Mouse (Mus musculus): ENCODE measurements around the gene Sptssb. TPM values are rescaled to one million over a fixed set of nuclear protein-coding genes. Genes with fewer than 3 reads are reported as not detected.

Gene Sptssb
- polyA plus RNA-seq (2012; rRNA removed) = 1.1 and 69.2 TPM in 2 replicates

- TF ChIP-seq POLR2A (IDR thresholded peaks at IDR 0.05; ENCODE audit: low read depth, low read length) (no peak), CTCF (IDR thresholded peaks at IDR 0.05; ENCODE audit: extremely low read depth, insufficient read length, insufficient replicate concordance, low read depth, low read length) (no peak)
- 1% methylated on average over 24 of the region's 24 CpGs for WGBS
- no peaks in the 10 kb centered on the region for H3K36me3 ChIP-seq (ENCODE audit: control insufficient read depth, insufficient read depth, low read length)
- H3K27ac ChIP-seq (ENCODE audit: insufficient read depth, low read depth, low read length) = peak within 1 kb of the TSS; percentile 57; the same call in 1 of the 2 replicates
- peaks cover 6% of the 10 kb centered on the region for H3K4me1 ChIP-seq (ENCODE audit: control insufficient read depth, insufficient read depth, insufficient read length, low read length)
- no peaks in the 10 kb centered on the region for H3K27me3 ChIP-seq (ENCODE audit: control insufficient read depth, insufficient read depth, low read length)
- H3K4me3 ChIP-seq (ENCODE audit: low read depth, low read length) = peak within 1 kb of the TSS; percentile 61
Observed at GRCm38 (mm10) chr3:69859858-69860588, at the start of gene Sptssb. Gene Sptssb, minus strand, starts transcription at chr3:69859940.

GRCm38 (mm10) chr3:69908074-69908473 is 48.3 kb upstream of the Sptssb start:
- H3K27me3 ChIP-seq (ENCODE audit: control insufficient read depth, insufficient read depth, low read length) = 0 out of 2 replicates have a peak, but pooled peaks cover 3% of the 10 kb centered on the region
- 53% methylated on average over 4 of the region's 4 CpGs for WGBS
- H3K27ac ChIP-seq (ENCODE audit: insufficient read depth, low read depth, low read length) = no peak overlapping the region
- H3K4me1 ChIP-seq (ENCODE audit: control insufficient read depth, insufficient read depth, insufficient read length, low read length) = no peaks in the 10 kb centered on the region
- H3K4me3 ChIP-seq (ENCODE audit: low read depth, low read length) = no peak overlapping the region
- no peaks in the 10 kb centered on the region for H3K36me3 ChIP-seq (ENCODE audit: control insufficient read depth, insufficient read depth, low read length)
- no peak for TF ChIP-seq CTCF (IDR thresholded peaks at IDR 0.05; ENCODE audit: extremely low read depth, insufficient read length, insufficient replicate concordance, low read depth, low read length)
- no peak for TF ChIP-seq POLR2A (IDR thresholded peaks at IDR 0.05; ENCODE audit: low read depth, low read length)

- Histone ChIP-seq H3K4me3 (ENCODE audit: low read depth, low read length) (no peak overlapping the region), H3K27ac (ENCODE audit: insufficient read depth, low read depth, low read length) (no peak overlapping the region), H3K36me3 (ENCODE audit: control insufficient read depth, insufficient read depth, low read length) (no peaks in the 10 kb centered on the region), H3K27me3 (ENCODE audit: control insufficient read depth, insufficient read depth, low read length) (no peaks in the 10 kb centered on the region), H3K4me1 (ENCODE audit: control insufficient read depth, insufficient read depth, insufficient read length, low read length) (no peaks in the 10 kb centered on the region)
- TF ChIP-seq CTCF (IDR thresholded peaks at IDR 0.05; ENCODE audit: extremely low read depth, insufficient read length, insufficient replicate concordance, low read depth, low read length) = no peak
- no peak for TF ChIP-seq POLR2A (IDR thresholded peaks at IDR 0.05; ENCODE audit: low read depth, low read length)
- WGBS = 43% methylated on average over 6 of the region's 6 CpGs
Observed at GRCm38 (mm10) chr3:69907564-69907963, 47.8 kb upstream of the Sptssb start.

GRCm38 (mm10) chr3:69902787-69903477 is 43.2 kb upstream of the Sptssb start:
- Histone ChIP-seq H3K27me3 (ENCODE audit: control insufficient read depth, insufficient read depth, low read length) (no peaks in the 10 kb centered on the region), H3K36me3 (ENCODE audit: control insufficient read depth, insufficient read depth, low read length) (no peaks in the 10 kb centered on the region), H3K4me3 (ENCODE audit: low read depth, low read length) (no peak overlapping the region), H3K27ac (ENCODE audit: insufficient read depth, low read depth, low read length) (no peak overlapping the region), H3K4me1 (ENCODE audit: control insufficient read depth, insufficient read depth, insufficient read length, low read length) (no peaks in the 10 kb centered on the region)
- TF ChIP-seq CTCF (IDR thresholded peaks at IDR 0.05; ENCODE audit: extremely low read depth, insufficient read length, insufficient replicate concordance, low read depth, low read length) (no peak), POLR2A (IDR thresholded peaks at IDR 0.05; ENCODE audit: low read depth, low read length) (no peak)
- WGBS = 73% methylated on average over 9 of the region's 9 CpGs

GRCm38 (mm10) chr3:69902382-69902781 is 42.6 kb upstream of the Sptssb start:
- Histone ChIP-seq H3K4me1 (ENCODE audit: control insufficient read depth, insufficient read depth, insufficient read length, low read length) (no peaks in the 10 kb centered on the region), H3K27ac (ENCODE audit: insufficient read depth, low read depth, low read length) (no peak overlapping the region), H3K27me3 (ENCODE audit: control insufficient read depth, insufficient read depth, low read length) (no peaks in the 10 kb centered on the region), H3K36me3 (ENCODE audit: control insufficient read depth, insufficient read depth, low read length) (no peaks in the 10 kb centered on the region), H3K4me3 (ENCODE audit: low read depth, low read length) (no peak overlapping the region)
- 60% methylated on average over 2 of the region's 2 CpGs for WGBS
- TF ChIP-seq POLR2A (IDR thresholded peaks at IDR 0.05; ENCODE audit: low read depth, low read length) (no peak), CTCF (IDR thresholded peaks at IDR 0.05; ENCODE audit: extremely low read depth, insufficient read length, insufficient replicate concordance, low read depth, low read length) (no peak)

GRCm38 (mm10) chr3:69901874-69902381 is 42.2 kb upstream of the Sptssb start:
- TF ChIP-seq CTCF (IDR thresholded peaks at IDR 0.05; ENCODE audit: extremely low read depth, insufficient read length, insufficient replicate concordance, low read depth, low read length) = no peak
- Histone ChIP-seq H3K27me3 (ENCODE audit: control insufficient read depth, insufficient read depth, low read length) (no peaks in the 10 kb centered on the region), H3K4me1 (ENCODE audit: control insufficient read depth, insufficient read depth, insufficient read length, low read length) (no peaks in the 10 kb centered on the region), H3K27ac (ENCODE audit: insufficient read depth, low read depth, low read length) (no peak overlapping the region), H3K36me3 (ENCODE audit: control insufficient read depth, insufficient read depth, low read length) (no peaks in the 10 kb centered on the region), H3K4me3 (ENCODE audit: low read depth, low read length) (no peak overlapping the region)

GRCm38 (mm10) chr3:69900335-69900734 is 40.6 kb upstream of the Sptssb start:
- TF ChIP-seq POLR2A (IDR thresholded peaks at IDR 0.05; ENCODE audit: low read depth, low read length) (no peak), CTCF (IDR thresholded peaks at IDR 0.05; ENCODE audit: extremely low read depth, insufficient read length, insufficient replicate concordance, low read depth, low read length) (no peak)
- Histone ChIP-seq H3K4me3 (ENCODE audit: low read depth, low read length) (no peak overlapping the region), H3K27ac (ENCODE audit: insufficient read depth, low read depth, low read length) (no peak overlapping the region), H3K4me1 (ENCODE audit: control insufficient read depth, insufficient read depth, insufficient read length, low read length) (no peaks in the 10 kb centered on the region), H3K27me3 (ENCODE audit: control insufficient read depth, insufficient read depth, low read length) (no peaks in the 10 kb centered on the region), H3K36me3 (ENCODE audit: control insufficient read depth, insufficient read depth, low read length) (no peaks in the 10 kb centered on the region)
- 56% methylated on average over 5 of the region's 5 CpGs for WGBS
